Mouse (Mus musculus) embryonic fibroblast, embryonic 13.5 days (primary cell): ENCODE measurements around the gene Asb2.

Experiments used
- CTCF ChIP-seq: IDR thresholded peaks from 2 replicates; pipeline ENCODE4 v1.5.1; 2011; ENCODE audit warnings: mild to moderate bottlenecking, control low read depth, low read length, moderate library complexity, borderline replicate concordance; ENCODE audit not compliant: insufficient read depth
- POLR2A ChIP-seq: IDR thresholded peaks from 2 replicates; pipeline ENCODE4 v1.6.1; 2011; ENCODE audit warnings: low read depth, mild to moderate bottlenecking, control low read depth, low read length, moderate library complexity

GRCm38 (mm10) chr12:103306720-103307119 is 49.1 kb downstream of the Asb2 start:
- TF ChIP-seq CTCF (no peak), POLR2A (no peak)
